Mouse (Mus musculus): ENCODE measurements around the gene Nes. TPM values are rescaled to one million over a fixed set of nuclear protein-coding genes. Genes with fewer than 3 reads are reported as not detected.

Nes gene
- polyA plus RNA-seq, 1 experiment from 2014 or later = 10.2 TPM

GRCm38 (mm10) chr3:88010634-88011265 is 39.9 kb downstream of the Nes start:
- WGBS = 8% methylated on average over 6 of the region's 6 CpGs
- no peak overlapping the region for H3K27ac ChIP-seq (ENCODE audit: low read length)
- H3K9me3 ChIP-seq (replicated peaks; ENCODE audit: control insufficient read depth, low read length) = no peaks in the 10 kb centered on the region; the same call in 1 of the 2 replicates
- no peak overlapping the region for H3K9ac ChIP-seq (ENCODE audit: low read length)
- H3K4me2 ChIP-seq (ENCODE audit: low read depth, low read length) = no peak overlapping the region
- no peak for ATAC-seq (ENCODE audit: insufficient read depth, low FRiP score)
- no peaks in the 10 kb centered on the region for H3K4me1 ChIP-seq (ENCODE audit: control insufficient read depth, insufficient read depth, low read length)
- H3K36me3 ChIP-seq (ENCODE audit: control insufficient read depth, insufficient read depth, low read length) = no peaks in the 10 kb centered on the region
- no peak overlapping the region for H3K4me3 ChIP-seq (replicated peaks; ENCODE audit: low read length)
- no peaks in the 10 kb centered on the region for H3K27me3 ChIP-seq (ENCODE audit: control insufficient read depth, insufficient read depth, low read length)

DNA sequence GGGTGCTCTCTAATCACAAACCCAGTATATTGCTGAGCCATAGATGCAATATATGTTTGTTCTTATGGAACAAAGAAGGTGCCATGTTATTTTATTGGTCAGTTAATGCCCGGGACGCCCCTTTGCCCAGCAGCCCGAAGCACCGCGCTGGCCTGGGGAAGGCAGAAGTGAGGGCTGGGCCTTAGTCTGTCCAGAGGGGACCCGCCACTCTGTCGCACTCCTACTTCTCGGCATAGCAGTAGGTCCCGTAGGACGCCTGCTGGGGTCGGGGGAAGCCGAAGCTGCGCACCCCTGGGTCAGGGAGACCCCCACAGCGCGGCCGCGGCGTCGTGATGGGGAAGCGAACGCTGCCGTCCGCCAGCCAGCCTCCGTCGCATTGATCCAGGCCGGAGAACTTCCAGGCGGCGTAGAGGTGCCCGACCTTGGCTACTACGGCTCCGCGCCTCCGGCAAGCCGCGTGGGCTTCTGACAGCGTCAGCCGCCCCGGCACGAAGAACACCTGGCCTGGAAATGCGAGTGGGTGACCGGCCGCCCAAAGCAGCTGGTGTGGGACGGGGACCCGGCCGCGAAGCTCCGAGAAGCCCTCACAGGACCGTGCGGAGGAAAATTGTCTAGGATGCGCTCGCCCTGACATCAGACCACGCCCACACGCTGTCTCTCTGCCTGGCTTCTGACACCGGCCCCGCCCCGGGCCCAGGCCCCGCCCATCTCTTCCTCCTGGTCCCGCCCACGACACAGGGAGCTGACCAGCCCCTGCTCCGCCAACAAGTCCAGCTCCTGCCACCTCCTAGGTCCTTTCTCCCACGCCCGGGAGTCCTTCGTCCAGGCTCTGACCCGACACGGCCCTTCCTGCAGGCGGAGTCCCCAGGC is 51.7 kb downstream of the Nes start:
- ATAC-seq (ENCODE audit: insufficient read depth, low FRiP score) = peak; percentile 91
- no peaks in the 10 kb centered on the region for H3K9me3 ChIP-seq (replicated peaks; ENCODE audit: control insufficient read depth, low read length)
- H3K4me3 ChIP-seq (replicated peaks; ENCODE audit: low read length) = peak overlapping the region; percentile 65
- no peak overlapping the region for H3K27ac ChIP-seq (ENCODE audit: low read length)
- WGBS = 2% methylated on average over 66 of the region's 66 CpGs
- no peaks in the 10 kb centered on the region for H3K36me3 ChIP-seq (ENCODE audit: control insufficient read depth, insufficient read depth, low read length)
- H3K4me1 ChIP-seq (ENCODE audit: control insufficient read depth, insufficient read depth, low read length) = peaks cover 14% of the 10 kb centered on the region
- H3K4me2 ChIP-seq (ENCODE audit: low read depth, low read length) = peak overlapping the region; percentile 100
- H3K27me3 ChIP-seq (ENCODE audit: control insufficient read depth, insufficient read depth, low read length) = peaks cover 63% of the 10 kb centered on the region
- peak overlapping the region; percentile 60 for H3K9ac ChIP-seq (ENCODE audit: low read length)

GRCm38 (mm10) chr3:88023192-88024074 is 52.6 kb downstream of the Nes start:
- WGBS = under 1% methylated on average over 81 of the region's 81 CpGs
- no peaks in the 10 kb centered on the region for H3K36me3 ChIP-seq (ENCODE audit: control insufficient read depth, insufficient read depth, low read length)
- peaks cover 7% of the 10 kb centered on the region; the same call in 1 of the 2 replicates for H3K9me3 ChIP-seq (replicated peaks; ENCODE audit: control insufficient read depth, low read length)
- no peak overlapping the region for H3K27ac ChIP-seq (ENCODE audit: low read length)
- peaks cover 14% of the 10 kb centered on the region for H3K4me1 ChIP-seq (ENCODE audit: control insufficient read depth, insufficient read depth, low read length)
- H3K27me3 ChIP-seq (ENCODE audit: control insufficient read depth, insufficient read depth, low read length) = peaks cover 63% of the 10 kb centered on the region
- 0 out of 2 replicates have a peak, but pooled peaks have one; percentile 37 for ATAC-seq (ENCODE audit: insufficient read depth, low FRiP score)
- H3K4me2 ChIP-seq (ENCODE audit: low read depth, low read length) = peak overlapping the region; percentile 100
- peak overlapping the region; percentile 60 for H3K9ac ChIP-seq (ENCODE audit: low read length)
- H3K4me3 ChIP-seq (replicated peaks; ENCODE audit: low read length) = peak overlapping the region; percentile 65

- no peak overlapping the region for H3K9ac ChIP-seq (ENCODE audit: low read length)
- no peak for ATAC-seq (ENCODE audit: insufficient read depth, low FRiP score)
These were observed 55.9 kb downstream of the Nes start for GRCm38 (mm10) chr3:88026823-88027222.

GRCm38 (mm10) chr3:88027434-88028186 is 56.7 kb downstream of the Nes start, which contains the start of gene Hapln2:
Gene Hapln2 (minus strand): TSS chr3:88027583.
- Histone ChIP-seq H3K27ac (ENCODE audit: low read length) (no peak within 1 kb of the TSS), H3K27me3 (ENCODE audit: control insufficient read depth, insufficient read depth, low read length) (peaks cover 39% of the 10 kb centered on the region), H3K4me3 (replicated peaks; ENCODE audit: low read length) (no peak within 1 kb of the TSS), H3K9ac (ENCODE audit: low read length) (no peak within 1 kb of the TSS), H3K36me3 (ENCODE audit: control insufficient read depth, insufficient read depth, low read length) (no peaks in the 10 kb centered on the region), H3K4me1 (ENCODE audit: control insufficient read depth, insufficient read depth, low read length) (peaks cover 11% of the 10 kb centered on the region), H3K9me3 (replicated peaks; ENCODE audit: control insufficient read depth, low read length) (peaks cover 7% of the 10 kb centered on the region; the same call in 1 of the 2 replicates), H3K4me2 (ENCODE audit: low read depth, low read length) (no peak within 1 kb of the TSS)
- ATAC-seq (ENCODE audit: insufficient read depth, low FRiP score) = no peak
- 59% methylated on average over 5 of the region's 5 CpGs for WGBS

More at GRCm38 (mm10) chr3:88026823-88027222, 55.9 kb downstream of the Nes start:
- no peak overlapping the region for H3K4me3 ChIP-seq (replicated peaks; ENCODE audit: low read length)
- no peaks in the 10 kb centered on the region for H3K36me3 ChIP-seq (ENCODE audit: control insufficient read depth, insufficient read depth, low read length)
- H3K4me2 ChIP-seq (ENCODE audit: low read depth, low read length) = no peak overlapping the region
- H3K9me3 ChIP-seq (replicated peaks; ENCODE audit: control insufficient read depth, low read length) = peaks cover 7% of the 10 kb centered on the region; the same call in 1 of the 2 replicates
- no peak overlapping the region for H3K27ac ChIP-seq (ENCODE audit: low read length)
- H3K27me3 ChIP-seq (ENCODE audit: control insufficient read depth, insufficient read depth, low read length) = peaks cover 47% of the 10 kb centered on the region
- H3K4me1 ChIP-seq (ENCODE audit: control insufficient read depth, insufficient read depth, low read length) = peaks cover 14% of the 10 kb centered on the region
- 65% methylated on average over 7 of the region's 7 CpGs for WGBS

Other genes starting within 250 kb of the Nes start
- 0.63 and 1.0 TPM in 2 replicates for gene Lrrc71, start 222.5 kb upstream of the Nes start, polyA plus RNA-seq (2015; fragmentation: Nextera tagmentation; extraction: Ambion mirVana)
- gene Ntrk1, start 175.9 kb upstream of the Nes start, polyA plus RNA-seq (2015; fragmentation: Nextera tagmentation; extraction: Ambion mirVana) = 1.4 and 2.0 TPM in 2 replicates
- gene Insrr, start 174.1 kb upstream of the Nes start, polyA plus RNA-seq (2015; fragmentation: Nextera tagmentation; extraction: Ambion mirVana) = 0.41 and 0.50 TPM in 2 replicates
- 22.6 and 25.5 TPM in 2 replicates for gene Pear1, start 146.8 kb upstream of the Nes start, polyA plus RNA-seq (2015; fragmentation: Nextera tagmentation; extraction: Ambion mirVana)
- 0.16 and 0.26 TPM in 2 replicates for gene Sh2d2a, start 124.3 kb upstream of the Nes start, polyA plus RNA-seq (2015; fragmentation: Nextera tagmentation; extraction: Ambion mirVana)
- gene Prcc, start 85.5 kb upstream of the Nes start, polyA plus RNA-seq (2015; fragmentation: Nextera tagmentation; extraction: Ambion mirVana) = 6.7 and 7.5 TPM in 2 replicates
- gene Hdgf, start 64.8 kb upstream of the Nes start, polyA plus RNA-seq (2015; fragmentation: Nextera tagmentation; extraction: Ambion mirVana) = 82.1 and 83.1 TPM in 2 replicates
- gene Mrpl24, start 51.6 kb upstream of the Nes start, polyA plus RNA-seq (2015; fragmentation: Nextera tagmentation; extraction: Ambion mirVana) = 66.2 and 77.2 TPM in 2 replicates
- gene Isg20l2, start 40.8 kb upstream of the Nes start, polyA plus RNA-seq (2015; fragmentation: Nextera tagmentation; extraction: Ambion mirVana) = 40.8 and 41.5 TPM in 2 replicates
- gene Rrnad1, start 40.4 kb upstream of the Nes start, polyA plus RNA-seq (2015; fragmentation: Nextera tagmentation; extraction: Ambion mirVana) = 19.8 and 20.3 TPM in 2 replicates
- 29.4 and 43.3 TPM in 2 replicates for gene Crabp2, start 22.4 kb upstream of the Nes start, polyA plus RNA-seq (2015; fragmentation: Nextera tagmentation; extraction: Ambion mirVana)
- gene Bcan, start 29.2 kb downstream of the Nes start, polyA plus RNA-seq (2015; fragmentation: Nextera tagmentation; extraction: Ambion mirVana) = 0.34 and 0.52 TPM in 2 replicates
- gene Hapln2, start 56.5 kb downstream of the Nes start, polyA plus RNA-seq (2015; fragmentation: Nextera tagmentation; extraction: Ambion mirVana) = 0.18 TPM in 1 of 2 replicates, not detected in the other
- 29.7 and 30.1 TPM in 2 replicates for gene Gpatch4, start 72.0 kb downstream of the Nes start, polyA plus RNA-seq (2015; fragmentation: Nextera tagmentation; extraction: Ambion mirVana)
- 166 and 173 TPM in 2 replicates for gene Naxe, start 87.4 kb downstream of the Nes start, polyA plus RNA-seq (2015; fragmentation: Nextera tagmentation; extraction: Ambion mirVana)
- not detected in 2 replicates for gene Ttc24, start 107.2 kb downstream of the Nes start, polyA plus RNA-seq (2015; fragmentation: Nextera tagmentation; extraction: Ambion mirVana)
- gene Iqgap3, start 110.9 kb downstream of the Nes start, polyA plus RNA-seq (2015; fragmentation: Nextera tagmentation; extraction: Ambion mirVana) = 17.1 and 22.0 TPM in 2 replicates
- gene Mef2d, start 171.3 kb downstream of the Nes start, polyA plus RNA-seq (2015; fragmentation: Nextera tagmentation; extraction: Ambion mirVana) = 15.4 and 18.2 TPM in 2 replicates

All from stomach, embryonic 16.5 days (tissue).